Mouse (Mus musculus): ENCODE data around the gene Eed. TPM values are rescaled to one million over a fixed set of nuclear protein-coding genes. Genes with fewer than 3 reads are reported as not detected.
A peak's percentile ranks its signal among the peaks of the same experiment; 100 is the strongest.
"Not testable (repeated sequence)": the region's sequence is repeated elsewhere in the genome, so short reads cannot be mapped to it uniquely, and the experiment has no call there.

The Eed gene
- polyA plus RNA-seq, 2 experiments: 32.3 to 34.1 TPM

GRCm38 (mm10) chr7:89998006-89998623 lies 17.3 kb upstream of the Eed start:
- Histone ChIP-seq H3K4me1 (replicated peaks; ENCODE audit: control insufficient read depth in 2 of 2, insufficient read depth in 2 of 2, low read length in 1 of 2) (peaks cover 6 to 17% of the 10 kb centered on the region in 2 experiments), H3K4me2 (ENCODE audit: low read depth) (peak overlapping the region; percentile 47), H3K4me3 (ENCODE audit: insufficient read depth in 1 of 2, low read depth in 2 of 2, low read length in 2 of 2) (no peak overlapping the region), H3K27ac (no peak overlapping the region), H3K27me3 (ENCODE audit: control insufficient read depth, insufficient read depth, low read length) (no peaks in the 10 kb centered on the region), H3K9ac (replicated peaks) (0 out of 2 replicates have a peak overlapping the region, but pooled peaks have one; percentile 15), H3K9me3 (ENCODE audit: control insufficient read depth, low read length) (no peaks in the 10 kb centered on the region), H3K36me3 (replicated peaks; ENCODE audit: control insufficient read depth, insufficient read depth, low read depth) (no peaks in the 10 kb centered on the region)
- 21% methylated on average over 10 of the region's 10 CpGs for WGBS (ENCODE audit: insufficient replicate concordance)
- DNase-seq (ENCODE audit: low read depth in 3 of 3, low spot score in 3 of 3): peak; percentile 70 to 76 (median 71)
- TF ChIP-seq CTCF (IDR thresholded peaks at IDR 0.05; ENCODE audit: low read depth): peak; percentile 82
- peak; percentile 46; the same call in 1 of the 2 replicates for TF ChIP-seq EP300 (IDR thresholded peaks at IDR 0.05; ENCODE audit: low read depth)
- peak; percentile 70; the same call in 1 of the 2 replicates for ATAC-seq (ENCODE audit: insufficient read depth)

GRCm38 (mm10) chr7:89997526-89997925 lies 16.7 kb upstream of the Eed start:
- not testable (repeated sequence) for H3K4me2 ChIP-seq (ENCODE audit: low read depth); H3K27me3 ChIP-seq (ENCODE audit: control insufficient read depth, insufficient read depth, low read length); H3K27ac ChIP-seq; H3K9ac ChIP-seq (replicated peaks); ATAC-seq (ENCODE audit: insufficient read depth); H3K4me3 ChIP-seq (ENCODE audit: insufficient read depth in 1 of 2, low read depth in 2 of 2, low read length in 2 of 2); H3K9me3 ChIP-seq (ENCODE audit: control insufficient read depth, low read length); H3K36me3 ChIP-seq (replicated peaks; ENCODE audit: control insufficient read depth, insufficient read depth, low read depth); DNase-seq (ENCODE audit: low read depth in 3 of 3, low spot score in 3 of 3)
- WGBS (ENCODE audit: insufficient replicate concordance): 33% methylated on average over 5 of the region's 5 CpGs
- H3K4me1 ChIP-seq (replicated peaks; ENCODE audit: control insufficient read depth in 2 of 2, insufficient read depth in 2 of 2, low read length in 1 of 2): peaks cover 6 to 17% of the 10 kb centered on the region in 2 experiments

- H3K4me3 ChIP-seq (ENCODE audit: insufficient read depth in 1 of 2, low read depth in 2 of 2, low read length in 2 of 2): no peak overlapping the region
- H3K9ac ChIP-seq (replicated peaks): no peak overlapping the region
- ATAC-seq (ENCODE audit: insufficient read depth): no peak
- 77% methylated on average over 1 of the region's 1 CpGs for WGBS (ENCODE audit: insufficient replicate concordance)
- H3K27me3 ChIP-seq (ENCODE audit: control insufficient read depth, insufficient read depth, low read length): no peaks in the 10 kb centered on the region
- DNase-seq (ENCODE audit: low read depth in 3 of 3, low spot score in 3 of 3): no peak
- no peak overlapping the region for H3K4me2 ChIP-seq (ENCODE audit: low read depth)
- no peak for TF ChIP-seq CTCF (IDR thresholded peaks at IDR 0.05; ENCODE audit: low read depth)
- no peak for TF ChIP-seq EP300 (IDR thresholded peaks at IDR 0.05; ENCODE audit: low read depth)
- H3K36me3 ChIP-seq (replicated peaks; ENCODE audit: control insufficient read depth, insufficient read depth, low read depth): no peaks in the 10 kb centered on the region
- H3K9me3 ChIP-seq (ENCODE audit: control insufficient read depth, low read length): no peaks in the 10 kb centered on the region
- peaks cover under 1% of the 10 kb centered on the region in 2 experiments for H3K4me1 ChIP-seq (replicated peaks; ENCODE audit: control insufficient read depth in 2 of 2, insufficient read depth in 2 of 2, low read length in 1 of 2)
- no peak overlapping the region for H3K27ac ChIP-seq
Observed at GRCm38 (mm10) chr7:89993091-89993490, 12.3 kb upstream of the Eed start.

GRCm38 (mm10) chr7:89984421-89984820 lies 3.6 kb upstream of the Eed start:
- Histone ChIP-seq H3K4me3 (ENCODE audit: insufficient read depth in 1 of 2, low read depth in 2 of 2, low read length in 2 of 2) (no peak overlapping the region), H3K9ac (replicated peaks) (no peak overlapping the region), H3K4me2 (ENCODE audit: low read depth) (no peak overlapping the region), H3K9me3 (ENCODE audit: control insufficient read depth, low read length) (no peaks in the 10 kb centered on the region), H3K4me1 (replicated peaks; ENCODE audit: control insufficient read depth in 2 of 2, insufficient read depth in 2 of 2, low read length in 1 of 2) (peaks cover 3 to 7% of the 10 kb centered on the region in 2 experiments; a peak in 3 of 4 replicates), H3K27me3 (ENCODE audit: control insufficient read depth, insufficient read depth, low read length) (no peaks in the 10 kb centered on the region), H3K36me3 (replicated peaks; ENCODE audit: control insufficient read depth, insufficient read depth, low read depth) (no peaks in the 10 kb centered on the region), H3K27ac (no peak overlapping the region)
- ATAC-seq (ENCODE audit: insufficient read depth) (no peak), DNase-seq (ENCODE audit: low read depth in 3 of 3, low spot score in 3 of 3) (no peak)
- TF ChIP-seq EP300 (IDR thresholded peaks at IDR 0.05; ENCODE audit: low read depth) (no peak), CTCF (IDR thresholded peaks at IDR 0.05; ENCODE audit: low read depth) (no peak)

- ATAC-seq (ENCODE audit: insufficient read depth): no peak
- 76% methylated on average over 2 of the region's 2 CpGs for WGBS (ENCODE audit: insufficient replicate concordance)
- TF ChIP-seq CTCF (IDR thresholded peaks at IDR 0.05; ENCODE audit: low read depth) (no peak), EP300 (IDR thresholded peaks at IDR 0.05; ENCODE audit: low read depth) (no peak)
Observed at GRCm38 (mm10) chr7:89983441-89983840, 2.7 kb upstream of the Eed start.

More at GRCm38 (mm10) chr7:89983441-89983840, 2.7 kb upstream of the Eed start:
- no peak for DNase-seq (ENCODE audit: low read depth in 3 of 3, low spot score in 3 of 3)
- Histone ChIP-seq H3K36me3 (replicated peaks; ENCODE audit: control insufficient read depth, insufficient read depth, low read depth) (no peaks in the 10 kb centered on the region), H3K9me3 (ENCODE audit: control insufficient read depth, low read length) (no peaks in the 10 kb centered on the region), H3K4me2 (ENCODE audit: low read depth) (no peak overlapping the region), H3K4me3 (ENCODE audit: insufficient read depth in 1 of 2, low read depth in 2 of 2, low read length in 2 of 2) (no peak overlapping the region), H3K4me1 (replicated peaks; ENCODE audit: control insufficient read depth in 2 of 2, insufficient read depth in 2 of 2, low read length in 1 of 2) (peaks cover 3 to 11% of the 10 kb centered on the region in 2 experiments), H3K9ac (replicated peaks) (no peak overlapping the region), H3K27me3 (ENCODE audit: control insufficient read depth, insufficient read depth, low read length) (no peaks in the 10 kb centered on the region), H3K27ac (no peak overlapping the region)
